ENCODE assay signal across 11 mouse cellular contexts in the genomic region with DNA sequence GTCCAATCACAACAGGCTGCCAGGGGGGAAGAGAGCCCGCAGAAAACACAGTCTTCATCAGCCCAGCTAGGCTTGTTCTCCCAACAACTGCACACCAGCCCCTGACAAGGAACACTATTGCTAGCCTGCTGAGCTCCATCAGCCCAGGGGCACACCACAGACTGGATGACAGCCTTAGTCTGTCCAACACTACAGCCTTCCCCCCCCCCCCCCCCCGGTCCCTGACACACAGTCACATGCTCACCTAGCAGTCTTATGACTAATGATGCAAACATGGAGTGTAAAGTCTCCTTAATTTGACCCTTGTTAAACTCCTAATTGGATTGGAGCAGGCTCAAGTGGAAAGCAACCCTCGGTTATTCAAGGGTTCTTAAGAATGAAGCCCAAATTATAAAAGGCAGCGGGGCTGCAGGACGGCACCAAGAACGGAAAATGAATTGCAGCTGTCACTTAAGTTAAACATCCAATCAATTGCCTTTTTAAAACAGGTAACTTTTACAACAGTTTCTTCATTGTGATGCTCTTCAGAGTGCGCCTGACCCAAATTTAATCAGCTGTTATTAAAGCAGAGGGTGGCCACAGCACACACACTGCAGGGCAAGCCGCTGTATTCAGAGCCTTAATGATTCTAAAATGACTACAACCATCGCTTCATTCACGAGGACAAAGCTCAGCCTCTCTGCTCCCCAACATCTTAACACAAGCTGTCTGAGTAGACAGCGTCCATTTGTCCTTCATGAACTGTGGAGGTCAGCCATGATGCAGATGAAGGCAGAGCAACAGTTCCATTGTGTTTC. TPM values are rescaled to one million over a fixed set of nuclear protein-coding genes. Genes with fewer than 3 reads are reported as not detected.
A peak's percentile ranks its signal among the peaks of the same experiment; 100 is the strongest.
DNase-seq lines count a peak whose midpoint lies in the region; ATAC-seq and TF ChIP-seq lines count a peak whose summit lies in the region.
"Had no signal": no experiment of that assay in that cellular context is flagged by ENCODE, and none has a peak within 500 bp of the region (broad histone marks: within the 10 kb centered on the region; RNA-seq: fewer than 3 reads in every experiment).

No protein-coding gene starts in this region.

- 68% methylated on average over 11 of the region's 11 CpGs for WGBS in heart, embryonic 15.5 days
- 83% methylated on average over 11 of the region's 11 CpGs for WGBS in heart, adult 2 months
- 9% methylated on average over 11 of the region's 11 CpGs for WGBS in forebrain, embryonic 11.5 days
- 52% methylated on average over 11 of the region's 11 CpGs for WGBS in limb, embryonic 10.5 days
- WGBS in olfactory bulb, adult 2 months = 33% methylated on average over 11 of the region's 11 CpGs
- WGBS in heart, embryonic 12.5 days = 75% methylated on average over 11 of the region's 11 CpGs

- no peak overlapping the region for H3K4me3 ChIP-seq in heart, embryonic 15.5 days
- H3K4me3 ChIP-seq in heart, adult 2 months = no peak overlapping the region
- H3K4me3 ChIP-seq in forebrain, embryonic 11.5 days (ENCODE audit: low read depth, low read length) = no peak overlapping the region
- no peak overlapping the region for H3K4me3 ChIP-seq in limb, embryonic 10.5 days
- no peak overlapping the region for H3K4me3 ChIP-seq in olfactory bulb, adult 2 months (ENCODE audit: insufficient read depth, low read depth, low read length)
- H3K4me3 ChIP-seq in heart, embryonic 12.5 days = no peak overlapping the region
- H3K4me3 ChIP-seq: heart, embryonic 10.5 days; stomach, embryonic 15.5 days had no signal

- H3K79me2 ChIP-seq in heart, adult 2 months (replicated peaks; ENCODE audit: control insufficient read depth, insufficient read depth, low read length) = no peaks in the 10 kb centered on the region

- H3K9me3 ChIP-seq in heart, embryonic 15.5 days (replicated peaks) = no peaks in the 10 kb centered on the region
- H3K9me3 ChIP-seq in forebrain, embryonic 11.5 days (ENCODE audit: control insufficient read depth, low read length) = no peaks in the 10 kb centered on the region
- H3K9me3 ChIP-seq in limb, embryonic 10.5 days (replicated peaks) = no peaks in the 10 kb centered on the region
- H3K9me3 ChIP-seq in heart, embryonic 12.5 days (replicated peaks) = no peaks in the 10 kb centered on the region
- H3K9me3 ChIP-seq: heart, embryonic 10.5 days; stomach, embryonic 15.5 days had no signal

- DNase-seq in heart, adult 2 months = no peak
- DNase-seq in forebrain, embryonic 11.5 days (ENCODE audit: low spot score) = peak; percentile 77
- no peak for DNase-seq in limb, embryonic 10.5 days (ENCODE audit: low spot score)
- no peak for DNase-seq in testis, postnatal 10 days (ENCODE audit: low spot score)
- DNase-seq in spleen, postnatal 4 days (ENCODE audit: low spot score in 2 of 2) = no peak
- DNase-seq: kidney, adult 9 months had no signal

- ATAC-seq in heart, embryonic 15.5 days (replicated peaks; ENCODE audit: insufficient number of reproducible peaks, insufficient read depth, low FRiP score, low read depth) = 0 out of 2 replicates have a peak, but pooled peaks have one; percentile 27
- peak; percentile 90 for ATAC-seq in forebrain, embryonic 11.5 days (replicated peaks; ENCODE audit: low FRiP score)
- no peak for ATAC-seq in heart, embryonic 12.5 days (ENCODE audit: insufficient number of reproducible peaks, low FRiP score)

- no peak for TF ChIP-seq CTCF in heart, adult 2 months (IDR thresholded peaks at IDR 0.05)
- TF ChIP-seq CTCF in olfactory bulb, adult 2 months (IDR thresholded peaks at IDR 0.05; ENCODE audit: insufficient read depth, low read depth, low read length) = no peak

- no peak for TF ChIP-seq EP300 in heart, adult 2 months (IDR thresholded peaks at IDR 0.05; ENCODE audit: insufficient read depth, low read depth, low read length)

- no peaks in the 10 kb centered on the region for H3K27me3 ChIP-seq in heart, embryonic 15.5 days
- H3K27me3 ChIP-seq in heart, adult 2 months (ENCODE audit: control insufficient read depth, insufficient read depth, low read length) = no peaks in the 10 kb centered on the region
- H3K27me3 ChIP-seq in forebrain, embryonic 11.5 days (ENCODE audit: control insufficient read depth, insufficient read depth, low read length) = peaks cover 59% of the 10 kb centered on the region
- H3K27me3 ChIP-seq in limb, embryonic 10.5 days (ENCODE audit: low read depth, poor library complexity, severe bottlenecking) = no peaks in the 10 kb centered on the region
- H3K27me3 ChIP-seq in heart, embryonic 12.5 days (replicated peaks) = no peaks in the 10 kb centered on the region
- H3K27me3 ChIP-seq: stomach, embryonic 15.5 days had no signal

- no peaks in the 10 kb centered on the region for H3K36me3 ChIP-seq in heart, embryonic 15.5 days
- no peaks in the 10 kb centered on the region for H3K36me3 ChIP-seq in heart, adult 2 months (ENCODE audit: control insufficient read depth, insufficient read depth, low read length)
- no peaks in the 10 kb centered on the region for H3K36me3 ChIP-seq in forebrain, embryonic 11.5 days (ENCODE audit: control insufficient read depth, insufficient read depth, low read length)
- H3K36me3 ChIP-seq in limb, embryonic 10.5 days = no peaks in the 10 kb centered on the region
- H3K36me3 ChIP-seq in heart, embryonic 12.5 days = no peaks in the 10 kb centered on the region
- H3K36me3 ChIP-seq: heart, embryonic 10.5 days; stomach, embryonic 15.5 days had no signal

- TF ChIP-seq POLR2A in heart, adult 2 months (IDR thresholded peaks at IDR 0.05; ENCODE audit: insufficient read depth, low read depth, low read length) = no peak
- TF ChIP-seq POLR2A in olfactory bulb, adult 2 months (IDR thresholded peaks at IDR 0.05; ENCODE audit: insufficient read depth, low read depth, low read length) = no peak

- H3K4me1 ChIP-seq in heart, embryonic 15.5 days (replicated peaks) = peaks cover 16% of the 10 kb centered on the region
- no peaks in the 10 kb centered on the region; the same call in 1 of the 2 replicates for H3K4me1 ChIP-seq in heart, adult 2 months (ENCODE audit: control insufficient read depth, insufficient read depth, low read length)
- H3K4me1 ChIP-seq in forebrain, embryonic 11.5 days (replicated peaks; ENCODE audit: control insufficient read depth, insufficient read depth, low read length) = peaks cover 2% of the 10 kb centered on the region; the same call in 1 of the 2 replicates
- peaks cover 38% of the 10 kb centered on the region for H3K4me1 ChIP-seq in limb, embryonic 10.5 days
- peaks cover 15% of the 10 kb centered on the region for H3K4me1 ChIP-seq in olfactory bulb, adult 2 months (ENCODE audit: control insufficient read depth, insufficient read depth, low read length)
- H3K4me1 ChIP-seq in heart, embryonic 12.5 days (replicated peaks) = peaks cover 10% of the 10 kb centered on the region
- H3K4me1 ChIP-seq: stomach, embryonic 15.5 days had no signal

- intact Hi-C loops in heart, adult 2 months (cut with DNase I) = no loop called here

- H3K4me2 ChIP-seq in heart, embryonic 15.5 days = no peak overlapping the region
- H3K4me2 ChIP-seq in forebrain, embryonic 11.5 days (ENCODE audit: low read depth, low read length, severe bottlenecking) = no peak overlapping the region; the same call in 1 of the 2 replicates
- no peak overlapping the region for H3K4me2 ChIP-seq in heart, embryonic 12.5 days
- H3K4me2 ChIP-seq: stomach, embryonic 15.5 days had no signal

- no peak overlapping the region for H3K9ac ChIP-seq in heart, embryonic 15.5 days
- no peak overlapping the region for H3K9ac ChIP-seq in heart, adult 2 months (ENCODE audit: low read depth, low read length)
- H3K9ac ChIP-seq in forebrain, embryonic 11.5 days (ENCODE audit: low read length) = no peak overlapping the region
- no peak overlapping the region for H3K9ac ChIP-seq in heart, embryonic 12.5 days
- H3K9ac ChIP-seq: stomach, embryonic 15.5 days had no signal

- no peak overlapping the region for H3K27ac ChIP-seq in heart, embryonic 15.5 days
- H3K27ac ChIP-seq in heart, adult 2 months = no peak overlapping the region
- no peak overlapping the region for H3K27ac ChIP-seq in forebrain, embryonic 11.5 days (ENCODE audit: low read depth, low read length)
- peak overlapping the region; percentile 48; the same call in 1 of the 2 replicates for H3K27ac ChIP-seq in limb, embryonic 10.5 days
- H3K27ac ChIP-seq in olfactory bulb, adult 2 months (ENCODE audit: insufficient read depth, low read depth, low read length) = peak overlapping the region; percentile 90
- no peak overlapping the region for H3K27ac ChIP-seq in heart, embryonic 12.5 days (ENCODE audit: poor library complexity, severe bottlenecking)
- H3K27ac ChIP-seq: heart, embryonic 10.5 days; stomach, embryonic 15.5 days had no signal

RNA-seq across cellular contexts. Expression of gene Mab21l1, which starts 26.3 kb away (rescaled TPM):
- 0.34 and 0.91 TPM in 2 replicates for polyA plus RNA-seq in heart, embryonic 15.5 days (2015; fragmentation: Nextera tagmentation; extraction: Ambion mirVana)
- total RNA-seq in heart, adult 2 months (2021) = under 1 TPM; 0.09 to 0.13 TPM
- 0.09 and 0.16 TPM in 2 replicates for polyA plus RNA-seq in heart, adult 2 months (2012; rRNA removed)
- polyA plus RNA-seq in forebrain, embryonic 11.5 days (2014; fragmentation: Nextera tagmentation; extraction: Ambion mirVana) = 16.6 and 20.5 TPM in 2 replicates
- polyA plus RNA-seq in limb, embryonic 10.5 days (2016; fragmentation: Nextera tagmentation; extraction: Ambion mirVana) = 34.9 and 67.2 TPM in 2 replicates
- polyA plus RNA-seq in olfactory bulb, adult 2 months (2012; ENCODE audit: insufficient read depth, insufficient read length, low replicate concordance, missing spikeins) = not detected in 2 replicates
- polyA plus RNA-seq in heart, embryonic 12.5 days (2016; fragmentation: Nextera tagmentation; extraction: Ambion mirVana) = 0.42 and 0.87 TPM in 2 replicates

Comparison
In these comparisons a context has a peak if more than half of its experiments do, and no peak if none do; other contexts are left out.
1. H3K27ac ChIP-seq: peak in limb, embryonic 10.5 days (single experiment) and olfactory bulb, adult 2 months (single experiment); none in heart, embryonic 15.5 days (single experiment), heart, adult 2 months (single experiment), forebrain, embryonic 11.5 days (single experiment) and heart, embryonic 12.5 days (single experiment).